Mouse (Mus musculus): ENCODE data around the gene Heatr4. TPM values are rescaled to one million over a fixed set of nuclear protein-coding genes. Genes with fewer than 3 reads are reported as not detected.
A peak's percentile ranks its signal among the peaks of the same experiment; 100 is the strongest.
"Not testable (repeated sequence)": the region's sequence is repeated elsewhere in the genome, so short reads cannot be mapped to it uniquely, and the experiment has no call there.

Heatr4 gene
- total RNA-seq, 2 experiments from 2014 or later = not detected

GRCm38 (mm10) chr12:83939332-83939731 is 45.3 kb downstream of the Heatr4 start:
- no peak for DNase-seq (ENCODE audit: low spot score in 2 of 2)

- DNase-seq (ENCODE audit: low spot score in 2 of 2) = not testable (repeated sequence)
These were observed 46.1 kb downstream of the Heatr4 start for GRCm38 (mm10) chr12:83938592-83938991.

GRCm38 (mm10) chr12:83937600-83937999 is 47.1 kb downstream of the Heatr4 start:
- no peak for DNase-seq (ENCODE audit: low spot score in 2 of 2)

- DNase-seq (ENCODE audit: low spot score in 2 of 2) = no peak
These were observed 55.4 kb downstream of the Heatr4 start for GRCm38 (mm10) chr12:83929186-83929804.

- DNase-seq (ENCODE audit: low spot score in 2 of 2) = no peak
These were observed 56.9 kb downstream of the Heatr4 start for GRCm38 (mm10) chr12:83927747-83928146.

GRCm38 (mm10) chr12:83926061-83926460 is 58.6 kb downstream of the Heatr4 start:
- DNase-seq (ENCODE audit: low spot score in 2 of 2) = no peak

- no peak for DNase-seq (ENCODE audit: low spot score in 2 of 2)
These were observed 59.4 kb downstream of the Heatr4 start for GRCm38 (mm10) chr12:83925160-83925703.

GRCm38 (mm10) chr12:83924332-83924731 is 60.3 kb downstream of the Heatr4 start:
- DNase-seq (ENCODE audit: low spot score in 2 of 2) = no peak

- no peak for DNase-seq (ENCODE audit: low spot score in 2 of 2)
These were observed 61.2 kb downstream of the Heatr4 start for GRCm38 (mm10) chr12:83923486-83923859.

- no peak for DNase-seq (ENCODE audit: low spot score in 2 of 2)
These were observed 61.7 kb downstream of the Heatr4 start for GRCm38 (mm10) chr12:83922724-83923485.

GRCm38 (mm10) chr12:83921535-83922381 is 62.9 kb downstream of the Heatr4 start, which contains the start of gene Numb:
Gene Numb, minus strand, starts transcription at chr12:83921934.
- DNase-seq (ENCODE audit: low spot score in 2 of 2) = peak; percentile 97 to 99

GRCm38 (mm10) chr12:83920721-83921441 is 63.8 kb downstream of the Heatr4 start:
- no peak for DNase-seq (ENCODE audit: low spot score in 2 of 2)

GRCm38 (mm10) chr12:83916884-83917283 is 67.8 kb downstream of the Heatr4 start:
- DNase-seq (ENCODE audit: low spot score in 2 of 2) = no peak

GRCm38 (mm10) chr12:83914797-83915196 is 69.9 kb downstream of the Heatr4 start:
- DNase-seq (ENCODE audit: low spot score in 2 of 2) = no peak

GRCm38 (mm10) chr12:83914202-83914740 is 70.4 kb downstream of the Heatr4 start:
- DNase-seq (ENCODE audit: low spot score in 2 of 2) = no peak

GRCm38 (mm10) chr12:83910451-83910850 is 74.2 kb downstream of the Heatr4 start:
- no peak for DNase-seq (ENCODE audit: low spot score in 2 of 2)
